Mouse (Mus musculus) adipocyte (in vitro differentiated cells): ENCODE results near the gene Esyt1.
"Not testable (repeated sequence)": the region's sequence is repeated elsewhere in the genome, so short reads cannot be mapped to it uniquely, and the experiment has no call there.

Source experiments
- DNase-seq: peaks from one replicate; pipeline ENCODE4 v3.0.0-alpha.2; 2016; ENCODE audit warnings: low spot score

The Esyt1 gene

DNA sequence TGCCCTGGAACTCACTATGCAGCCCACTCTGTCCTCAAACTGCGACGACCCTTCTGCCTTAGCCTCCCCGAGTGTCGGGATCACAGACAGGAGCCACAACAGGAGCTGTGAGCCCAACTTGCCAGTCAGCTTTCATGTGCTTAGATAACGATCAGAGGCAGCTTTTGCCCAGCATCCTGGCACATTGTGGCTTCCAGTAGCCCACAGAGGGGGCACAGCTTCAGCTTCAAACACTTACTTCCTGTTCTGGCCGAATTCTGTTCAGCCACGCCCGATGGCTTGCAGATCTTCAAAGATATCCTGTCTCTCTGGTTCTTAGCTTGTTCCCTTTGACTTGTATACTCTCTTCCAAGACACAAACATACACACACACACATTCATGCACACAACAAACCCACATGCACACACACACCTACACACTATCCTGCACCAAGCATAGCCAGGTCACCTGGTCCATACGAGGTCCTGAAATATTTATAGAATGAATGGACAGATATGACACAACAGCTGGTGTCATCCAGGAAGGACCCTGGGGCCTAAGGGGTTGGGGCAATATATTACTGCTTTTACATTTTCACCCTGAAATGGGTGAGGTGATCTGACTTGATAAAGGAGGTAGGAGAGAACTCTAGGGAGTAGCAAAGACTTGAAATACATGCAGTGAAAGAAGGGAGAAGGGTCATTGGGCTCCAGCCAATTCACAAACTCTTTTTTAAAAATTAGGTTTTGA is 20.9 kb downstream of the Esyt1 start:
- peak; percentile 65 for DNase-seq

DNA sequence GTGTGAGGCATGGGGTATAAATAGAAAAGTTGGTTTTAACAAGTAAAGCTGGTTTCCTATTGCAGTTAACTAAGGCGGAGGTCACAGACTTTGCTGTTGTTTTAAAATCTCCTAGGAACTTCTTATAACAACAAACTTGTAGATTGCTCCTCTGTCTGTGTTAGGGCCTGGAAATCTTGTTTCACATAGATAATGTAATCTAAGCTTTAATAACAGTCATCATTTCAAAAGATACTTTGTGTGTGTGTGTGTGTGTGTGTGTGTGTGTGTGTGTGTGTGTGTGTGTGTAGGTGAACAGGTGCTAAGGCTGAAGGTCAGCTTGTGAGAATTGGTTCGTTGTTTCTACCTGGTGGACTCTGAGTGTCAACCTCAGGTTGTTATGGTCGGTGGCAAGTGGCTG is 21.7 kb downstream of the Esyt1 start:
- peak; percentile 59 for DNase-seq

DNA sequence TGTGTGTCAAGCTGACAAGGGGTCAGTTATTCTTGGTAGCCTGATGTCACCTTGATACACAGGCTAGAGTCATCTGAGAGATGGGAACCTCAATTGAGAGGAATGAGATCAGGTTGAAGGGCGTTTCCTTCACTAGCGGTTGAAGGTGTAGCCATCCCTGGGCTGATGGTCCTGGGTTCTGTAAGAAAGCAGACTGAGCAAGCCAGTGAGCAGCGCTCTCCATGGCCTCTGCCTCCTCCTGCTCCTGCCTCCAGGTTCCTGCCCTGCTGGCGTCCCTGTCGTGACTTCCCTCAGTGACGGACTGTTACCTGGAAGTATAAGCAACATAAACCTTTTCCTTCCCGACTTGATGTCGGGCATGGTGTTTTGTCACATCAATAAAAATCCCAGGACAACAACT is 22.1 kb downstream of the Esyt1 start:
- no peak for DNase-seq

DNA sequence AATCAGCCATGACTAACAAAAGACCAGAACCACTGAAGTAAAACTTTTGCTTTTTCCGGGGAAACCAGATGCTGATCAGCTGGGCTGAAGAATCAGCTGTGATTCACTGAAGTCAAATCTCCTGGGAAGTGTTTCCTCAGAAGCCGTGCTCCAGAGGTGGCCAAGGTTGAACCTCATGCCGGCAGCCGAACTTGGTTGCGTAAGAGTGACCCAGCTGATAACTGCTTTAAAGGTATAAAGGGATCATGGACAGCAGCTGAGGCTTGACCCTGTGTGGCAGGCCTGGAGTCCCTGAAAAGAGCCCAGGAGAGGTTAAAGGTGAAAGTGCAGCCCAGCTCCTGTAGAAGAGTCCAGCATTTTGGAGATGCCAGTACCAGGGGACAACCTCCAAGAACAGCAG is 23.3 kb downstream of the Esyt1 start:
- peak; percentile 67 for DNase-seq

DNA sequence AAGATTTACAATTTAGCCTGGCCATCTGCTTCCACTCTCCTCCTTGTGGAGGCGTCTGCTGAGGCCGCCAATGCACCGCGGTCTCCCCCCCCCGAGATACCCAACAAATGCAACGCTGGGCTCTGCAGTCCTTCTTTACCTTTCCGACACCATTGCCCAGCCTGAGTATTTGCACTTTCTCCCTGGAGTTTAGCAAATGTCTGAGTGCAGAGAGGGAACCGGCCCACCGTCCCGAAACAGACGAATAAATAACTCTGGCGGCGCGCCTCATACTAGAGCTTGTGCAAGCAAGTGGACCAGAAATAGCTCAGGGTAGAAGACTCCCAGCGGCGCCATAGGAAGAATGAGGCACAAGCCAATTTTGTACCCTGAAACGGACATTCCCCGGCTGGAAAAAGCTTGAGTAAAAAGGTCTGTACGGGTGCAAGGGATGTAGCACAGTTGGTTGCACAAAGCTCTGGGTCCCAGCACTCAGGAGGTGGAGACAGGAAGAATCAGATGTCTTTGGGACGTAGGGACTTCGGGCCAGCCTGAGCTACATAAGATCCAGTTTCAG is 26.5 kb downstream of the Esyt1 start:
- DNase-seq, result peak; percentile 80

DNA sequence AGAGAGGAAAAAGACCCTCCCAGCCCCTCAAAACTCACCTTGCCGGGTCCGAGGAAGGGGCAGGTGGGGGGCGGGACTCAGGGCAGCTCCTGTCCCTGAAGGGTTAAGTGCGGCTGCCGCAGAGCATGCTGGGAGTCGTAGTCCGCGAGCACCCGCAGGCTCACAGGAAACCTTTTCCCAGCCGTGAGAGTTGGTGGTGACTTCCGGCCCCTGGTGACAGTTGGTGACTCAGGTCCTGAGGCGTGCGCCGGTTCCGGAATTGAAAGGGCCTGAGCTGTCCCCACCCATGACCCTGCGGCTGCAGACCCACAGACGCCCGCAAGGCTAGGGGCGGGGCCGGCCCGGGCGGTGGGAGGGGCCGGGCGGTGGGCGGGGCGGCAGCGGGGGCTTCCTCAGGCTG is 27.1 kb downstream of the Esyt1 start, which contains the start of gene Myl6b:
Gene Myl6b (minus strand): TSS at position 96 of the 400 bp plus-strand sequence.
- peak; percentile 97 for DNase-seq

DNA sequence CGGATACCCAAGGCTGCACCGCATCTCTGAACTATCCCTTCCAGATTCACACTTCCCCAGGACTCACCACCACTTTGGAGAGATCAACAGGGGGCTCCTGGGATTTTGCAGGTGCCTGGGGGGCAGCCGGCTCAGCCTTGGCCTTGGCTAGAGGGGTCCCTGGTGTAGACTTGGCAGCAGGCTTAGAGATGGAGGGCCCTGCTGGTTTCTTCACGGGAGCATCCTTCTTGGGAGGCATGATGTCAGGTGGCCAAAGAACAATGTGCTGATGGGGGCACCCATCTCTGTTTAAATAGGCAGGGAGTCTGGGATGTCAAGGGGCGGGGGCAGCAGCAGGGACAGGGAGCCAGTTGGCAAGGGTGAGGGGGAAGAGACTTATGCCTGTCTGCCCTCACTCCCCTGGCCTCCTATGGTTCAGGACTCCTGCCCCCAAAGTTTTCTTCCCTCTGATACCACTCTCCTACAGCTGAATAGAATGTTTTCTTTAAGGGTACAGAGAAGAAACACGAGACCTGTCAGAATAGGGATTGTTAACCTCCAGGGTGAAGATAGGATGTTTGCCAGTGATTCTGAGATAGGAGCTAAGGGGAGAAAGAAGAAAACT is 28.4 kb downstream of the Esyt1 start:
- DNase-seq, result no peak

DNA sequence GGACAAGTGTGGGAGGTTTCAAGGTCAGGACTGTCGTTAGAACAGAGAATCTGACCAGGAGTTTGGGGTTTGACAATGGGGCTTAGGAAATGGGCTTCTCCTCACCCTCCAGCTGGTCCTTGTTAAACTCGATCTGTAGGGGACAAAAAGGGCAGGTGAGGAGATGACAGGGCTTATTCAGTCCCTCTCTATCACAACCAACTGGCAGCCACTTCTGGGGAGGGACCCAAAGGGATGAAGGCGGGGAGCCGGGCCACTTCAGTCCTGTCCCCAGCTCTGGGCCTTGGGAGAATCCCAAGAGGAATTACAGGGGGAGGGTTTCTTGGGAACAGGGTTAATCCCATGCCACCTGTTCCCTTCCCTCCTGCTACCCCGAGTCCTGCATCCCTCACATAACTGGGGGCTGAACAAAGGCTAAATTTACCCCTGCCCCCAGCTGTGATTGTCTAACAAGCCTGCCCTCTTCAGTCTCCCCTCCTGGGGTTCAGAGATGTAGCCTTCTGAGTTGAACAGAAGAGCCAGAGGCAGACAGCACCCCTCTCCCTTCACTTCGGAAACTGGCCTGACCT is 29.1 kb downstream of the Esyt1 start:
- DNase-seq, result no peak

DNA sequence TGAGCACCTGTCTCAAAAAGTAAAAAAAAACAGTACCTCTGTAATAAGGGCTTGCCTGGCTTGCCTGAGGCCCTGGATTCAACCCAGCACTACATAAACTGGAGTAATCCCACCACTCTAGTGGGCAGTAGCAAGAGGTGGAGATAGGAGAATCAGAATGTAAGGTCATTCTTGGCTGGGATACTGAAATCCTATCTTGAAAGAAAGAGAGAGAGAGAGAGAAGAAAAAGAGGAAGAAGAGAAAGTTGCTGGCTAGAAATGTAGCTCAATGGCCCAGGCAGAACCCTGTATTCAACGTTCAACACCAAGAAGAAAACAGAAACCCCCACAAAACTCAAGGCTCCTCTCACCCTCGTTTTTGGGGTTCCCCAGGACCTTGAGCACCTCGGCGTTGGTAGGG is 29.8 kb downstream of the Esyt1 start:
- DNase-seq, result no peak

DNA sequence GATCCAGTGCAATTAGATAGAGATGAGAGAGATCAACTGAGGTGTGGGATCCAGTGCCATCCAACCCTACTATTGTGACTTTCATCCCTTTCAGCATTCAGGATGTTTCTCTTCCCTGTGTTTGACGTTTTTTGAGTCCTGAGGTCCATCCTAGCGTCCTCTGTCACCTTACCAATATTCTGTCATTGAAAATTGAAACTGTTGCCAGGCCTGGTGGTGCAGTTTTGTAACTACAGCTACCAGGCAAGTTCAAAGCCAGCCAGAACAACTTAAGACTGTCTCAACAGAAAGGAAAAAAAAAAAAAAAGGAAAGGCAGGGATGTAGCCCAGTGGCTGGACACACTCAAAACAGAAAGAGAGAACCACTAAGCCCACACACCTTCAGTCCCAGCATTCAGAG is 30.4 kb downstream of the Esyt1 start:
- peak; percentile 49 for DNase-seq

DNA sequence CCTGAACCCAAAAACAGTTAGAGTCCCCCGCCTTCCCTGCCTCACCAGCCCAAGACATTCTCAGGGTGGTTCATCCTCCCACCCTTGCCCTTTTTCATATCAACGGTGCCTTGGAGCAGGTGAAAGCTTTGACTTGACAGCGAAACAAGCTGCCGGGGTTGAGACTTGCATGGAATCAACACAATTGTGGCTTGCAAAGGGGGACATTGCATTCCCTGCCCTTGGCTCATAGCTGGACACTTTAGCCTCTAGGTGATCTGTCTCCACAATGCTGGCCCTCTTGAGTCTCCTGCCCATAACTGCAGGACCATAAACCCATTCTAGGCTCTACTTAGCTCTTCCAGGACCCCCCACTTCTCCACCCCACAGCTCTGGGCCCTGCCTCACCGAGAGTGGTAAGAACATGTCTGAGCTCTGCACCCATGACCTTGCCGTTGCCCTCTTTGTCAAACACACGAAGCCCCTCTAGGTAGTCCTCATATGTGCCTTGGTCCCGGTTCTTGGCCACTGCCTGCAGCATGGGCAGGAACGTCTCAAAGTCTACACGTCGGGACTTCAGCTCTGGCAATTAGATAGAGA is 30.9 kb downstream of the Esyt1 start:
- DNase-seq, result no peak

DNA sequence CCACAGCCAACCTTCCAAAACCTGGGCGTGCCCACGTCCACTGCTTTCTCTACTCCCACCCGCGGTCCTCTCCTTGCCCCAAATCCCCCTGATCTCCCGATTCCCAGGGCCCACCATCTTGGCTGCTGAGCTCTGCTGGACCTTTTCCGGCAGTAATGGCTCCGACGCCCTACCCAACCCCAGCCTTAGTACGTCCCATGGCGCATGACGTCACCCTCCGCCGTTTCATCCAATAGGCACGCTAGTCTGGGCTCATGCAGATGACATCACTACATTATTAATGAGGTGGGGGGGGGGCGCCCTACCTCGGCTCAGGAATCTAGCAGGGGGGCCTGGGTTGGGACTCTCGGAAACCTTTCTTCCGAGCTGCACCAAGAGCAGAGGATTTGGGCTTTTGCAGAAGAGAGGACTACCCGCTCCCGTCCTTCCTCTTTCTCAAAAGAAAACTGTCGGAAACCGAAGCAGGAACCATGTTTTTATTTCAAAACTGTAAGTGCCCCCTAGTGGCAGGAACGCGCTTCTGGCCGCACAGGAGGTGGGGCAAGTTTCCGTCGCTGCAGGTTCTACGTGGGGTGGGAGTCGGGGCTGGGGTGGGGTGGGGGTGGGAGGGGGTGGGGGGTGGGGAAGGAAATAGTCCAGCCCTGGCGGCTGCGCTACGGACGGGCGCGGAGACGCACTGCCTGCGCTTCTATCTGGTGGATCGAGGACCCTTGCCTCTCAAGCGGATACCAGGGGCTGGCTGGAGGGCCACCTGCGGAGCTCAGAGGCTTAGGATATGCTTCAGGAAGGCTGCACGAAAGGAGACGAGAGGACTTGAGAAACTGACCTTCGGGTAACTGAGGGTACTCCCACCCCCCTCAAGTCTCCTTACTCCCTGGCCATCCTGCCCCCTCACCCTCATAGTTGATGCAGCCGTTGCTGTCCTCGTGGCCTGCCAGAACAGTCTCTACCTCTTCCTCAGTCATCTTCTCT is 31.7 kb downstream of the Esyt1 start, which contains the start of gene Myl6:
Gene Myl6 (minus strand): TSS at position 451 of the 972 bp plus-strand sequence.
- DNase-seq, result peak; percentile 99

DNA sequence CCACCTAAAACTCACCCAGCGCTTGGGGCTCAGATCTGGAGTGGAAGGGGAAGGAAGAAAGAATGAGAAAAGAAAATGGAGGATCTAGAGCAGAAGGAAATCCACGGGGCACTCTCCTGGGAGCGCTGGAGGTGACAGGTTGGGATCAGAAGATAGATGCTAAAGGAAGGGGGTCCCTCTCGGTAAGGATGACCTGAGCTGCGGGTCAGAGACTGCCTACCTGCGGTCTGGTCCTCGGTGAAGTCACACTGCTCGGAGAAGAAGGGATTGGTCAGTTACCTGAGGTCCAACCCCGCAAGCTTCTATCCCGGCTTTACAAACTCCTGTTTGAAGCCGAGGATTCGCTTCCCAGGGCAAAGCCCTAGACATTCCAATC is 32.4 kb downstream of the Esyt1 start:
- DNase-seq, result no peak

DNA sequence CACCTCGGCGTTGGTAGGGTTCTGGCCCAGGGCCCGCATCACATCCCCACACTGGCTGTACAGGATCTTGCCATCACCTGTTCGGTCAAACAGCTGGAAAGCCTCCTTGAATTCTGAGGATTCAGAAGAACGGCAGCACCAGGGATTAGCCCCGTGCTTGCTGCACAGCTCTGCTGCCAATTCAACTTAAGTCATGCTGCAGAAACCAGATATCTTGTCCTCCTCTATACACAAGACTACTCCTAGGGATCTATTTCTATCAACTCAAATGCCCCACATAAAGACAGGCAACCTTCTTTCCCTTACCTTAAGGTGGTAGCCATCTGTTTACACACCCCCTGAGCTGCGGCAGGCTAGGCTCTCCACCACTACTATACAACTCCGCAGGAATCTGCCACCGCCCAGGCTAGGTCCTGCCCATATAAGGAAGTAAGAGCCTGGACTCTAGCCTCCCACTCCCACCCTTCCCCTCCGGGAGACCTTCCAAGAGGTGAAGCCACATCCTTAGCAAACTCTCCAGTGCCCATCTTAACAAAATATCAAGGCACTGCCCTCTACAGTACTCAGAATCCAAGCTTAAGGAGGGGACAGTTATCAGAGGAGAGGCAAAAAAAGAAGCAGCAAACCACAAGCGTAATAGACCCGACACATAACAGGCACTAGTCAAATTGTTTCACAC is 32.9 kb downstream of the Esyt1 start:
- DNase-seq, result peak; percentile 64

DNA sequence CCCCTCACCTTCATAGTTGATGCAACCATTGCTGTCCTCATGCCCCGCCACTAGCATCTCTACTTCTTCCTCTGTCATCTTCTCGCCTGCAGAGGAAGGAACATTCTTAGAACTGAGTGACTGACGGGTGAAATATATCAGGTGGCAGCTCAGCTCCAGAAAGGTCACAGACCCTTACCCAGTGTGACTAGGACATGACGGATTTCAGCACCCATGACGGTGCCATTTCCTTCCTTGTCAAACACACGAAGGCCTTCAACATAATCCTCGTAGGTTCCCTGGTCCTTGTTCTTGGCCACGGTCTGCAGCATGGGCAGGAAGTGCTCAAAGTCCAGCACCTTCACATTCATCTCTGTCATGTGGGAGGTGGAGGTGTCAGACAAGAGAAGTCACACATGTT is 33.6 kb downstream of the Esyt1 start:
- DNase-seq, result not testable (repeated sequence)

DNA sequence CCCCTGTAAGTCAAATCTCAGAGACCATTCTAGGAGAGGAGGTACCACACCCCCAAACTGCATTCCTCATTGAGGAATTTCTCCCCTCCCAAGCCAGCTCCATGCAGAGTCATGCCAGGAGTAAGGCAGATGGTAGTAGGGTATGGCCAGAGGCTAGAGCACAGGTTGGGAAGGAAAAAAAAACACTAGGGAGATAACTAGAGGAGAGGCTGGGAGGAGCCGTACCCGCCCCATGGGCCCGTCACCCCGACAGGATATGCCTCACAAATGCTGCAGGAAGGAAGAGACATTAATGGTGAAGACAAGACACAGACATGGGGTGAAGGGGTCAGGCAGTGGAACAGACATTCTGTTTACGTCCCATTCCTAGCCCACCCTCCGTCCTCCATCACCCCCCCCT is 34.2 kb downstream of the Esyt1 start:
- DNase-seq, result no peak

DNA sequence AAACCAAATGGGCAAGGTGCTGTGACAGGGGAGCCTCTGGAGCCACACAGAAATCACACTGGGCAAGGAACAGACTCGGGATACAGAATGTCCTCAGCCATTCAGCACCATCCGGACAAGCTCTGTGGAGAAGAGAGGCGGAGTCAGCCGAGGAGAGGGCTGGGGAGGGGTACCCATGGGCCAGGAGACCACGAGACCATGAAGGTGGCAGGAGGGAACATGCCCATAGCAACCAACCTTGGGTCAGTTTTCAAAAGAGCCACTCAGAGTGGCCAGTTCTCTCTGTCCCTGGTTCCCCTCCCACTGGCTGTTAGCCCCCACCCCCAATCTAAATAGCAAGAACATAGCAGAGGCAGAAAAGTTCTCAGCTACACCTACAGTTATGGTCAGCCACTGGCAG is 34.8 kb downstream of the Esyt1 start:
- no peak for DNase-seq

DNA sequence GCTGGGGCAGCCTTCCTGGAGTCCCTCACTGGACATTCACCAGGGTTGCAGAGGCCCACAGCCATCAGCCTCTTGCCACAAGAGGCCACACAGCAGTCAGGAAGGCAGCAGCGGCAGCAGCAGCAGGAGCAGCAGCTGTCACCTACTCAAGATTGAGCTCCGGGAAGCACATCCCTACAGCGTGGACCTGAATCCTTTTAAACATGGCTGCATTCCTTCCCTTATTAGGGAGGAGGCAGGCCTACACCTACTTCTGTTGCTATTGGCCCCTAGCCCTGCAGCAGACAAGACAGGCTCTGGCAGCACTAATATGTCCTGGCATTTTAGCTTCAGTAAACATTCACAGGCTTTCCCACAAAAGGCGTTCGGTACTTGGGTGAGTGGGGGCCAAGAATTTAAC is 35.4 kb downstream of the Esyt1 start:
- peak; percentile 69 for DNase-seq

DNA sequence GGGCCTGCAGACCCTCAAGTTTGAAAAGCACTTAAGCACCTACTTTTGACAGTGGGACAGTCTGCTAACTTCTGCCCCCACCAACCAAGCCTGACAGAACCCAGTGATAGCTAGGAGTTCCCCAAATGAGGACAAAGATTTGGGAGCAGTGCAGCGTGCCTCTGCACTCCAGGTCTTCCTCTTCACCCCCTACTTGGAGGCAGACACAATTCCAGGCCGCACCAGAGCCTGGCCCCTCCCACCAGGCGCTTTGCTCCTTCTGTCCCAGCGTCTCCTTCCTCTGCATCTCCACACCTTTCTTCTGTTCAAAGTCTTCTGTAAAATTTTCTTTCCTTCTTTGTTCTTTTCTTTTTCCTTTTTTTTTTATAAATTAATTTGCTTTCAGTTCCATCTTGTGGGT is 35.9 kb downstream of the Esyt1 start:
- DNase-seq, result no peak

DNA sequence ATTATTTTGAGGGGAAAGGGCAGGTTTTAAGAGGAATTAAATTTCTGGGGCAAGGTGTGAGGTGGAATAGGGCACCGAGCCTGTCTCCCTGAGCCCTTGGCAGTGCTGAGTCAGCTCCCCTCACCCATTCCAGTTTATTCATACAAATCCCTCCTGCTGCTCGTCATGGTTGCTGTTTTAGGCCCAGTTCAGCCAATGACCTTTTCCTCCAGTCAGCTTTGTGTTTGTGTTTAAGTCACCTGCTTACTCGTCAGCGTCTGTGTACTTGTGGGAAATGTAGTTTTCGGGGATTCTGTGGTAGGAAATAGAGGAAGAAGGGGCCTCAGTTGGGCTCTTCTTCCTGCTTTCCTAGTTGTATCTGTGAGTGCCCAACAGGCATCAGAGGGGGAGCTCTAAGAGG is 36.3 kb downstream of the Esyt1 start:
- peak; percentile 65 for DNase-seq

DNA sequence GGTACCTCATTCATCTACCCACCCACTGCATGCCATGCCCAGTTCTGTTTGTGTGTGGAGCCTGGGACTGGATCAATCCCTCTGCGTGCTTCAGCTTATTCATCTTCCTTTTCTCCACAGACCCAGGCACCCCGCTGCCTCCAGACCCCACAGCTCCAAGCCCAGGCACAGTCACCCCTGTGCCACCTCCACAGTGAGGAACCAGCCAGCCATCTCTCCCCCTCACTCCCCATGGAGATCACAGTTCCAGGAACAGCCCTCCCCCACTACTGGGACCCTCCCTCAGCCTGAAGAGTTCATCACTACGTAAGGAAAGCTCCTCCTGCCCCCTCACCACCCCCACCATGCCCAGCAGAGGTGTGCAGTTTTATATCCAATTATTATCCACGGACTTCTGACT is 36.9 kb downstream of the Esyt1 start:
- DNase-seq, result no peak
